Mouse (Mus musculus) intestine, embryonic 15.5 days (tissue): Measurements from ENCODE around the gene Anxa3. TPM values are rescaled to one million over a fixed set of nuclear protein-coding genes. Genes with fewer than 3 reads are reported as not detected.

Source experiments
- ATAC-seq: fragments of 200-750 bp; cut with Nextera tagmentation; 2 replicates; pipeline ENCODE4 v1.8.0; 2017; ENCODE audit warnings: moderate TSS enrichment, moderate library complexity
- H3K27ac ChIP-seq: fragments of 300-500 bp; sonication (generic); 2 replicates; pipeline ENCODE4 v1.5.1; 2015; ENCODE audit warnings: mild to moderate bottlenecking, inconsistent platforms
- H3K27me3 ChIP-seq: fragments of 300-500 bp; sonication (generic); replicated peaks from 2 replicates; pipeline ENCODE4 v1.6.1; 2015; ENCODE audit warnings: inconsistent platforms
- H3K36me3 ChIP-seq: fragments of 300-500 bp; sonication (generic); 2 replicates; pipeline ENCODE4 v1.6.1; 2015; ENCODE audit warnings: inconsistent platforms
- H3K4me1 ChIP-seq: fragments of 300-500 bp; sonication (generic); replicated peaks from 2 replicates; pipeline ENCODE4 v1.6.1; 2015; ENCODE audit warnings: inconsistent platforms
- H3K4me2 ChIP-seq: fragments of 300-500 bp; sonication (generic); replicated peaks from 2 replicates; pipeline ENCODE4 v1.6.1; 2015; ENCODE audit warnings: mild to moderate bottlenecking, inconsistent platforms
- H3K4me3 ChIP-seq: fragments of 300-500 bp; sonication (generic); replicated peaks from 2 replicates; pipeline ENCODE4 v1.5.1; 2015; ENCODE audit warnings: inconsistent platforms
- H3K9ac ChIP-seq: fragments of 300-500 bp; sonication (generic); 2 replicates; pipeline ENCODE4 v1.6.1; 2015; ENCODE audit warnings: inconsistent platforms
- H3K9me3 ChIP-seq: fragments of 300-500 bp; sonication (generic); 2 replicates; pipeline ENCODE4 v1.6.1; 2016; ENCODE audit warnings: inconsistent platforms
- WGBS: fragments of 180-500 bp; shearing (Covaris S2); methylation state at CpG from one replicate; pipeline ENCODE4 v1.1.7; 2015; 5-methylcytosine and 5-hydroxymethylcytosine counted together
- polyA plus RNA-seq: library from polyadenylated mRNA; unstranded; fragments of >200 nt; fragmentation: Nextera tagmentation; extraction: Ambion mirVana; gene quantifications from 2 replicates; pipeline ENCODE4 v1.2.1, GENCODE M21; 2015

Anxa3 gene
- polyA plus RNA-seq, 1 experiment from 2014 or later: 50.1 TPM

DNA sequence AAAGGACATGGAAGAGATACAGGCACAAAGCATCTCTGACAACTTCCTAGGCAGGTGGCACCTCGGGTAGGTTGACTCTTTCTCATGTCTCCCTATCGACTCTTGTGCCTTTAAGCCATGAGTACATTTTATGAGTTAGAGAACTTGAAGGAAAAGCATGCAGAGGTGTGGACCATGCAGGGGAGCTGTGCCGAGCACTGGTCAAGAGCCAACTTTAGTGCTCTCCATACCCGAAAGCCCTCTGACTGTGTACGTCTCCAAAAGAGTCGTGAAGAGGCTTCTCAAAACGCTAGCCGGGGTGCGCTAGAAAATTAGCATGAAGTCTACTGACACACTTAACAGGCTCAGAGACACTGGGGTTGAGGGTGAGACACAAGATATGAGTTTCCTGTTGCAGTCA lies 6.0 kb downstream of the Anxa3 start:
- H3K4me3 ChIP-seq: no peak overlapping the region
- H3K4me1 ChIP-seq: peaks cover 8% of the 10 kb centered on the region; the same call in 1 of the 2 replicates
- no peaks in the 10 kb centered on the region for H3K27me3 ChIP-seq
- H3K4me2 ChIP-seq: no peak overlapping the region
- no peaks in the 10 kb centered on the region for H3K36me3 ChIP-seq
- no peaks in the 10 kb centered on the region for H3K9me3 ChIP-seq
- H3K27ac ChIP-seq: no peak overlapping the region
- WGBS: 89% methylated on average over 9 of the region's 9 CpGs
- H3K9ac ChIP-seq: no peak overlapping the region
- no peak for ATAC-seq

DNA sequence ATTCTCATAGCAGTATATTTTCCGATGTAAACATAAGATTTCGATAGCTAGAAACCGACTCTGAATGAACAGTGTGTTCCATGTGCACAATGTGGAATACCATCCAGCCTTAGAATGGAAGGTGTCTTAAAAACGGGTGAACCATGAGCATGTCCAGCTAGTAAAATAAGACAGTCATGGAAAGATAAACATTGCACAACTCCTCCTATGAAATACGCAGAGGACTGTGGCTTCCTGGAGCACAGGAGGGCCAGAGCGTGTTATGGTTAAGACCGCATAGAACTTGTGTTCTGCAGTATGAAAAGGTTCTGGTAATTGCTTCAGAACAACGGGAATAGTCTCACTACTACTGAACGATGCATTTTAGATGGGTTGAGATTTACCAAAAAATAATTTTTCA lies 6.8 kb downstream of the Anxa3 start:
- H3K4me2 ChIP-seq: no peak overlapping the region
- no peak overlapping the region for H3K4me3 ChIP-seq
- no peaks in the 10 kb centered on the region for H3K36me3 ChIP-seq
- no peak overlapping the region for H3K9ac ChIP-seq
- H3K27ac ChIP-seq: no peak overlapping the region
- H3K4me1 ChIP-seq: peaks cover 5% of the 10 kb centered on the region; the same call in 1 of the 2 replicates
- no peak for ATAC-seq
- H3K9me3 ChIP-seq: no peaks in the 10 kb centered on the region
- no peaks in the 10 kb centered on the region for H3K27me3 ChIP-seq
- WGBS: 73% methylated on average over 9 of the region's 9 CpGs

DNA sequence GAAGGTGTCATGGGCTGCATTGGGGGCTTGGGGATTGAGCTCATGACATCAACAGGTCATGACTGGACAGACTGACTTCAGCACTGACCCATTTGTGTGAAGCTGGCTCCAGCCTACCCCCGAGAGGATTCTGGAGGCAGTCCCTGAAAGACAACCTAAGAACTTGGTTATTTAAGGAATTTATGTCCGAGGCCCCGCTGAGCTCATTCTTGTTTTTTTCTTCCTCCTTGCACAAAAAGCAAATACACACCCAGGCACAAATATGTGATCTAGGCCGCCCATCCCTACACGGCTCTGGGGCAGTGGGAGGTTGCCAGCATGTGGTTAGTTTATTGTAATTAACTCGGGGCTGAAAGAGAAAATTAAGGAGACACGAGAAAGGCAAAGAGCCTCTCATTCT lies 9.0 kb downstream of the Anxa3 start:
- ATAC-seq: peak; percentile 64
- Histone ChIP-seq H3K9ac (no peak overlapping the region), H3K4me2 (0 out of 2 replicates have a peak overlapping the region, but pooled peaks have one; percentile 5), H3K27ac (no peak overlapping the region), H3K27me3 (no peaks in the 10 kb centered on the region), H3K4me1 (peaks cover 5% of the 10 kb centered on the region; the same call in 1 of the 2 replicates), H3K9me3 (no peaks in the 10 kb centered on the region), H3K4me3 (no peak overlapping the region), H3K36me3 (no peaks in the 10 kb centered on the region)
- 17% methylated on average over 7 of the region's 7 CpGs for WGBS

DNA sequence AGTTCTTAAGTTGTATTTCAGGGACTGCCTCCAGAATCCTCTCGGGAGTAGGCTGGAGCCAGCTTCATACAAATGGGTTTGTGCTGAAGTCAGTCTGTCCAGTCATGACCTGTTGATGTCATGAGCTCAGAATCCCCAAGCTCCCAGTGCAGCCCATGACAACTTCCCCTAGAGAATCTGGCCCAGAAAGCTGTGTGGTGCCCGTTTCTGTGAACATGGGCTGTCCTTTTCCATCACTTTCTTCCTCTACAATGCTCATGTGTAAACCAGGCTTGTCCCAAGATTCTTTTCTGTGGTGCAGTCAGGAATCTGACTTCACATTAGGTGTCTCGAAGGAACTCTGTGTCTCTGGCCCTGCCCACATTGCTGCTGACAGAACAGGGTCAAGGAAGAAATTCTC lies 10.0 kb downstream of the Anxa3 start:
- Histone ChIP-seq H3K27ac (0 out of 2 replicates have a peak overlapping the region, but pooled peaks have one; percentile 27), H3K4me3 (no peak overlapping the region), H3K36me3 (no peaks in the 10 kb centered on the region), H3K4me2 (no peak overlapping the region), H3K4me1 (peaks cover 5% of the 10 kb centered on the region; the same call in 1 of the 2 replicates), H3K27me3 (no peaks in the 10 kb centered on the region), H3K9me3 (no peaks in the 10 kb centered on the region), H3K9ac (no peak overlapping the region)
- 38% methylated on average over 3 of the region's 3 CpGs for WGBS
- ATAC-seq: no peak

DNA sequence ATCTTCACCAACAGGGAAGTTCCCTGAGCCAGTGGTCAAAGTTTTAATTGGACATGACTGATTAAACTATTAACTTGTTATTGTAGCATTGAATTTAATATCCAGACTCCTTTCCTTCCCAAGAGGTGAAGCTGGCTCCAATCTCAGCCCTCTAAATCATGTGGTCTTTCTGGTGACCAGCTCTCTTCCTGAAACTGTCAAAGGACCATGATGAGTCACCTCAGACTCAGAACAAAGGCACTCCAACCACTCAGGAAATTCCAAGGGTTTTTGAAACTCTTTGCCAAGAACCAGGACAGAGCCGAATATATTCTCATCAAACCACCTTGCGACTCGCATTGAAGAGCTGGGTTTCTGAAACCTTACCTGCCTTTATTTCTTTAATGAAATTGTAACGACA lies 11.2 kb downstream of the Anxa3 start:
- H3K4me2 ChIP-seq: no peak overlapping the region
- H3K27ac ChIP-seq: no peak overlapping the region
- no peak for ATAC-seq
- H3K9me3 ChIP-seq: no peaks in the 10 kb centered on the region
- H3K4me1 ChIP-seq: peaks cover 5% of the 10 kb centered on the region; the same call in 1 of the 2 replicates
- H3K27me3 ChIP-seq: no peaks in the 10 kb centered on the region
- H3K4me3 ChIP-seq: no peak overlapping the region
- no peak overlapping the region for H3K9ac ChIP-seq
- 64% methylated on average over 4 of the region's 4 CpGs for WGBS
- no peaks in the 10 kb centered on the region for H3K36me3 ChIP-seq

DNA sequence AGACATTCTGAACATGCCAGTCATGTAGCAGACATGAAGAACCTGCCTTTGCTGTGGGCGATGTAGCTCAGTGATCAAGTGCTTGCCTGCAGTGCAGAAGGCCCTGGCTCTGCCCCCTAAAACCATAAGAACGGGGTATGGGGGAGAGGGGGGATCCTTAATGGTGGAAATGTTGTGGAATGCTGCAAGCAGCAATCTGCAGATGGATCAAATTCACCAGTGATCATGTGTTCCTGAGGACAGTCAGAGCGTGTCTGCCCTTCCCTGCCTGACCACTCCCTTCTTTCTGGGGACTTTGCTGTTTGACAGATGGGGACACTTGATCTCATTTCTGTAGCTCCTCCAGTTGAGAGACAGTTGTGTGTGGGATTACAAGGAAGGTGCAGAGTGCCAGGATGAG lies 11.7 kb downstream of the Anxa3 start:
- Histone ChIP-seq H3K4me1 (peaks cover 5% of the 10 kb centered on the region; the same call in 1 of the 2 replicates), H3K27ac (no peak overlapping the region), H3K27me3 (no peaks in the 10 kb centered on the region), H3K9ac (no peak overlapping the region), H3K36me3 (no peaks in the 10 kb centered on the region), H3K4me3 (no peak overlapping the region), H3K4me2 (no peak overlapping the region), H3K9me3 (no peaks in the 10 kb centered on the region)
- ATAC-seq: no peak
- 73% methylated on average over 3 of the region's 3 CpGs for WGBS

DNA sequence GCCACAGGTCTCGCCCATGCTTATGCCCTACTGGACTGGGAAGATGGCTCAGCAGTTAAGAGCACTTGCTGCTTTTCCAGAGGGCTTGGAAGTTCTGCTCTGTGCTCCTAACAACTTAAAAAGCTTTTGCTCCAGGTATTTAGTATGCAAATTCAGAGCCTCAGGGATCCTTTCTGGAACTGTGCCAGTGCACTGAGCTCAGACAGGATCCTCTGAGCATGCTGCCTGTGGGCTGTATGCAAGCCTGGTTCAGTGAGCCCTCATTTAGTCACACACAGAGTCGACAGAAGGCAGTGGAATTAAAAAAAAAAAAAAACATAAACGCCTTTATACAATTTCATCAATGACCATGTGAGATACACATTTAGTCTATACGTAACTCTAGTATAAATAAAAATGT lies 17.5 kb downstream of the Anxa3 start:
- H3K9ac ChIP-seq: no peak overlapping the region
- no peaks in the 10 kb centered on the region for H3K36me3 ChIP-seq
- H3K27ac ChIP-seq: no peak overlapping the region
- ATAC-seq: no peak
- 74% methylated on average over 4 of the region's 4 CpGs for WGBS
- H3K4me2 ChIP-seq: no peak overlapping the region
- no peaks in the 10 kb centered on the region for H3K4me1 ChIP-seq
- no peaks in the 10 kb centered on the region for H3K9me3 ChIP-seq
- no peaks in the 10 kb centered on the region for H3K27me3 ChIP-seq
- no peak overlapping the region for H3K4me3 ChIP-seq

DNA sequence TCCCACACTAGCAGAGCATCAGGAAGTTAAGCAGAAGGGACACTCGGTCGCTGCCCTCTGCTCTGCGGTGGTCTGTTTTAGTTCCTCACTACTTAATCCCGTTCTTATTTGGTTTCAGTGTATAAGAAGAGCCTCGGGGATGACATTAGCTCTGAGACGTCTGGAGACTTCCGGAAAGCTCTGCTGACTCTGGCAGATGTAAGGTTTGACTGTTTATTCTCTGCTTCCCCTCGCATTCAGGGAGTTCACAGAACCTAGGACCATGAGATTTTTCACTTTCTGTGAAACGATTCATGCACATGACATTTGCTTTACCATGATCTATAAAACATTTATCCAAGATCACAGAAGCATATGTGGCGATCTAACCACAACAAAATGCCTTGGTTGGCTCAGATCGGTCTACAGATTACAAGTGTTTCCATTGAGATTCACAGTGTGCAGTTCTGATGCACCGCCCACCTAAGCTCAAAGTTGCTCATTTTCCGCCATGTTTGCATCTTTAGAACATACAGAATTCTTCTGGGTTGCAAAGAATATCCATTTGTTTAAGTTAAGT lies 31.7 kb downstream of the Anxa3 start:
- Histone ChIP-seq H3K4me1 (no peaks in the 10 kb centered on the region), H3K9me3 (no peaks in the 10 kb centered on the region), H3K27me3 (no peaks in the 10 kb centered on the region), H3K36me3 (no peaks in the 10 kb centered on the region), H3K4me3 (no peak overlapping the region), H3K4me2 (no peak overlapping the region), H3K9ac (no peak overlapping the region), H3K27ac (no peak overlapping the region)
- 69% methylated on average over 13 of the region's 13 CpGs for WGBS
- no peak for ATAC-seq

DNA sequence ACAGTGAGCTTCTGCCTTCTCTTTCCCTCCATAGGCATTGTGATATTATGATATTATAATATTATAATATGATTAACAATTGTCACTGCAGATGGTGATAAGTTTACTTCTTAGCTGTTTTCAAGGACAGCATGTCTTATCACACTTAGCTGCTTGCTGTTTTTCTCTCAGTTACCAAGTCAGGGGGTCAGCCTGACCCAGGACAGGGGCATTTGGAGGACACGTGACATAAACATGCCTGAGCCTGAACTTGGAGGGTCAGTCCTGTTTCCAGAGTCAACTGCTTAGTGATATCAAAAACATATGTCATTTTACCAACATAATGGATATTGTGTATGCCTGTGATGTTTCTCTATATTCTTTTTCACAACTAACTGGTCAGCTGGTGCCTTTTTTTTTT lies 34.0 kb downstream of the Anxa3 start:
- ATAC-seq: no peak
- H3K4me2 ChIP-seq: no peak overlapping the region
- 59% methylated on average over 1 of the region's 1 CpGs for WGBS
- no peaks in the 10 kb centered on the region for H3K9me3 ChIP-seq
- H3K27ac ChIP-seq: no peak overlapping the region
- H3K4me1 ChIP-seq: no peaks in the 10 kb centered on the region
- H3K36me3 ChIP-seq: no peaks in the 10 kb centered on the region
- H3K9ac ChIP-seq: no peak overlapping the region
- no peaks in the 10 kb centered on the region for H3K27me3 ChIP-seq
- no peak overlapping the region for H3K4me3 ChIP-seq

DNA sequence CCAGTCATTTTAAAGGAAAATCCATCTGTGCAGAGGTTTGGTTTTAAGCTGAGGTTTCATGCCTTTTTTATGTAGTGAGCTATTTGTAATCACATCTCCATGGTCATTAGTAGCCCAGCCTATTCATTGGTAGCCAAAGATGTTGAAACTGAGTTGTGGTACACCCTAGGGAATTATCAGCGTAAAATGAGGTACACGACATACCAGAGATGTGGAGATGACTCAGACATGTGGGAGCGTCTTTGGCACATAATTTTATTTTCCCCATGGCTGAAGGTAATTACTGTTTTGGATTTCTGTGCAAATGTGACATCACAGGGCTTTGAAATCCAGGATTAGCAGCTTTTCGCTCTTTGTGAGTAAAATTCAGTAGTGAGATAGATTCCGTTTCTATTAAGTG lies 41.2 kb downstream of the Anxa3 start:
- no peaks in the 10 kb centered on the region for H3K4me1 ChIP-seq
- no peaks in the 10 kb centered on the region for H3K27me3 ChIP-seq
- no peaks in the 10 kb centered on the region for H3K36me3 ChIP-seq
- ATAC-seq: no peak
- WGBS: 86% methylated on average over 5 of the region's 5 CpGs
- H3K9me3 ChIP-seq: no peaks in the 10 kb centered on the region
- no peak overlapping the region for H3K4me2 ChIP-seq
- H3K27ac ChIP-seq: no peak overlapping the region
- no peak overlapping the region for H3K4me3 ChIP-seq
- no peak overlapping the region for H3K9ac ChIP-seq

DNA sequence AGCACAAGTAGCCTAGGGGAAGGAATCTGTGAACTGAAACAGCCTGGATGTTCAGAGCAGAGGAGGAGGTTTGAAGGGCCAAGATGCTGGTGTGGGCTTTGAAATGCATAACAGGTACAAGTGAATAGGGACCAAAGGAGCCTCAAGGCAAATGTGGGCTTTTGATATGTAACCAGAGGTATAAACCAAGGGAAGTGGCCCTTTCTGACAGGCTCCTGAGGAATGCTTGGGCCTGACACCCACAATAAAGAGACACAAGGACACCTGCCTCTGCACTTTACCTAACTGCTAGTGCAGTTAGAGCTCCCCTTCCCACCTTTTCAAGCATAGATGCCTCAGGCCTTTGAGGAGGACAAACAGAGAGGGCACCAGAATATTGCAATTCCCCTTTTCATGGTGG lies 54.8 kb downstream of the Anxa3 start:
- H3K9me3 ChIP-seq: no peaks in the 10 kb centered on the region
- no peak overlapping the region for H3K4me2 ChIP-seq
- no peak overlapping the region for H3K9ac ChIP-seq
- no peaks in the 10 kb centered on the region for H3K27me3 ChIP-seq
- no peaks in the 10 kb centered on the region for H3K4me1 ChIP-seq
- no peak for ATAC-seq
- H3K4me3 ChIP-seq: no peak overlapping the region
- H3K36me3 ChIP-seq: no peaks in the 10 kb centered on the region
- no peak overlapping the region for H3K27ac ChIP-seq

DNA sequence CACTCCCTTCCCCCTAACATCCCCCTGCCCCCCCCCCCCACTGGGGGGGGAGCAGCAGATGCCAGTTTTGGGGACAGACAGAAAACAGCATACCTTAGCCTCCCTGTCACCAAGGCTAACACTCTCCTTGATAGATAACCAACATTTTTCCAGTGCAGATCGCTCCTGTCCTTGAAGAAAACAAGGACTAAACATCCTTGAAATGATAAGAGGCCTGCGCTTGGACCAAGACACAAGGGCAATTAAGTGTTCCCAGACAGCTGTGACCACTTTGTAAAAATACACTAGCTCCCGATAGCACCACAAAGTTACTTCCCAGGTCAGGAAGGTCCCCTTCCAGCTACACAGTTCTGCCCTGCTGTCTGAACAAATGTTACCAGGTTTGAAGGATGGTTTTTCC lies 55.2 kb downstream of the Anxa3 start:
- no peak for ATAC-seq
- H3K9me3 ChIP-seq: no peaks in the 10 kb centered on the region
- 34% methylated on average over 3 of the region's 3 CpGs for WGBS
- no peak overlapping the region for H3K9ac ChIP-seq
- H3K36me3 ChIP-seq: no peaks in the 10 kb centered on the region
- no peak overlapping the region for H3K4me2 ChIP-seq
- H3K27me3 ChIP-seq: no peaks in the 10 kb centered on the region
- H3K4me3 ChIP-seq: no peak overlapping the region
- no peaks in the 10 kb centered on the region for H3K4me1 ChIP-seq
- no peak overlapping the region for H3K27ac ChIP-seq

DNA sequence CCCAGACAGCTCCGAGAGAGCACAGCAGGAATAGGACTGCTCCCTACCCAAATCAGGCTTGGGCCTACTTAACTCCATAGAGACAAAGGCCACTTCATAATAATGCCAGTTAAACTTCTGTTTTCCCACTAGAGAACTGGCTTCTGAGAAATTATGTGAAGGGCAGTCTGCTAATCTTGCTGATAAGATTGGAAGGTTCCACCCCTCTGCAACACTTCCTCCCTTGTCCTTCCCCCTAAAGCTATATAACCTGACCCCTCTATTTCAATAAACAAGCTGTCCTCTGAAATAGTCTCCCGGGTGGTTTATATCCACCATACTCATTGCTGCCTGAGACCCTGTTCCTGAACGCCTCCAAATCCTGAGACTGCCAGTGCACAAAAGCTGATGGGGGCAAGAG lies 56.1 kb downstream of the Anxa3 start:
- ATAC-seq: no peak
- no peaks in the 10 kb centered on the region for H3K36me3 ChIP-seq
- no peak overlapping the region for H3K9ac ChIP-seq
- H3K4me1 ChIP-seq: no peaks in the 10 kb centered on the region
- WGBS: 27% methylated on average over 3 of the region's 3 CpGs
- H3K4me3 ChIP-seq: no peak overlapping the region
- no peak overlapping the region for H3K27ac ChIP-seq
- H3K4me2 ChIP-seq: no peak overlapping the region
- H3K9me3 ChIP-seq: no peaks in the 10 kb centered on the region
- H3K27me3 ChIP-seq: no peaks in the 10 kb centered on the region
